Mouse (Mus musculus) heart, adult 10 weeks (tissue): Measurements from ENCODE around the gene Irf5. TPM values are rescaled to one million over a fixed set of nuclear protein-coding genes. Genes with fewer than 3 reads are reported as not detected.

Experiments used
- polyA plus RNA-seq: library from polyadenylated mRNA; stranded (reverse); fragments of 350-450 nt; fragmentation: Illumina TruSeq; extraction: RNeasy Lipid Tissue Mini Kit (QIAGEN cat#74804); gene quantifications from one replicate; pipeline ENCODE4 v1.2.3, GENCODE M21; 2014; ENCODE audit warnings: low read depth, low replicate concordance

Irf5 gene
- 4.4 TPM for polyA plus RNA-seq

GRCm38 (mm10) chr6:29526281-29527251 is at the start of gene Irf5:
TSS of gene Irf5 (plus strand) at chr6:29526625.

GRCm38 (mm10) chr6:29507447-29508309 is 18.7 kb upstream of the Irf5 start, which contains the start of gene Kcp:
TSS of gene Kcp (minus strand) at chr6:29507952.

Other genes with a start within 250 kb of the Irf5 start
- gene Fam71f2, start 247.0 kb upstream of the Irf5 start, polyA plus RNA-seq: not detected
- gene Fam71f1, start 207.5 kb upstream of the Irf5 start, polyA plus RNA-seq: not detected
- 259 TPM for gene Calu, start 178.6 kb upstream of the Irf5 start, polyA plus RNA-seq
- gene Opn1sw, start 138.2 kb upstream of the Irf5 start, polyA plus RNA-seq: not detected
- gene Ccdc136, start 130.3 kb upstream of the Irf5 start, polyA plus RNA-seq: 1.5 TPM
- 97.5 TPM for gene Flnc, start 93.4 kb upstream of the Irf5 start, polyA plus RNA-seq
- 114 TPM for gene Atp6v1f, start 58.9 kb upstream of the Irf5 start, polyA plus RNA-seq
- gene Atp6v1fnb, start 55.2 kb upstream of the Irf5 start, polyA plus RNA-seq: not detected
- gene Kcp, start 18.7 kb upstream of the Irf5 start, polyA plus RNA-seq: 4.6 TPM
- 51.2 TPM for gene Tnpo3, start 83.3 kb downstream of the Irf5 start, polyA plus RNA-seq
- gene Tspan33, start 167.6 kb downstream of the Irf5 start, polyA plus RNA-seq: 2.7 TPM
- 10.4 TPM for gene Smo, start 208.9 kb downstream of the Irf5 start, polyA plus RNA-seq
- 11.1 TPM for gene Ahcyl2, start 241.4 kb downstream of the Irf5 start, polyA plus RNA-seq